Mouse (Mus musculus) forebrain, embryonic 12.5 days (tissue): ENCODE data around the gene Foxp1. TPM values are rescaled to one million over a fixed set of nuclear protein-coding genes. Genes with fewer than 3 reads are reported as not detected.

Experiments
- ATAC-seq: fragments of 200-750 bp; cut with Nextera tagmentation; 2 replicates; pipeline ENCODE4 v1.8.0; 2017; ENCODE audit warnings: moderate TSS enrichment; ENCODE audit not compliant: low FRiP score
- H3K27ac ChIP-seq: fragments of 300-500 bp; sonication (generic); 2 replicates; pipeline ENCODE4 v1.5.1; 2016; ENCODE audit warnings: mild to moderate bottlenecking
- H3K27me3 ChIP-seq: fragments of 300-500 bp; sonication (generic); 2 replicates; pipeline ENCODE4 v1.6.1; 2016; ENCODE audit warnings: mild to moderate bottlenecking
- H3K36me3 ChIP-seq: fragments of 300-500 bp; sonication (generic); replicated peaks from 2 replicates; pipeline ENCODE4 v1.6.1; 2016; ENCODE audit warnings: mild to moderate bottlenecking
- H3K4me1 ChIP-seq: fragments of 300-500 bp; sonication (generic); 2 replicates; pipeline ENCODE4 v1.6.1; 2016
- H3K4me2 ChIP-seq: fragments of 300-500 bp; sonication (generic); 2 replicates; pipeline ENCODE4 v1.6.1; 2016; ENCODE audit warnings: mild to moderate bottlenecking, moderate library complexity
- H3K4me3 ChIP-seq: fragments of 300-500 bp; sonication (generic); replicated peaks from 2 replicates; pipeline ENCODE4 v1.5.1; 2016; ENCODE audit warnings: mild to moderate bottlenecking
- H3K9ac ChIP-seq: fragments of 300-500 bp; sonication (generic); 2 replicates; pipeline ENCODE4 v1.6.1; 2016; ENCODE audit warnings: mild to moderate bottlenecking
- H3K9me3 ChIP-seq: fragments of 300-500 bp; sonication (generic); 2 replicates; pipeline ENCODE4 v1.6.1; 2016
- WGBS: fragments of 180-500 bp; shearing (Covaris S2); methylation state at CpG from one replicate; pipeline ENCODE4 v1.1.7; 2016; 5-methylcytosine and 5-hydroxymethylcytosine counted together
- polyA plus RNA-seq: library from polyadenylated mRNA; unstranded; fragments of >200 nt; fragmentation: Nextera tagmentation; extraction: Ambion mirVana; gene quantifications from 2 replicates; pipeline ENCODE4 v1.2.1, GENCODE M21; 2016

Gene Foxp1
- polyA plus RNA-seq, 1 experiment from 2014 or later, result 77.3 TPM

DNA sequence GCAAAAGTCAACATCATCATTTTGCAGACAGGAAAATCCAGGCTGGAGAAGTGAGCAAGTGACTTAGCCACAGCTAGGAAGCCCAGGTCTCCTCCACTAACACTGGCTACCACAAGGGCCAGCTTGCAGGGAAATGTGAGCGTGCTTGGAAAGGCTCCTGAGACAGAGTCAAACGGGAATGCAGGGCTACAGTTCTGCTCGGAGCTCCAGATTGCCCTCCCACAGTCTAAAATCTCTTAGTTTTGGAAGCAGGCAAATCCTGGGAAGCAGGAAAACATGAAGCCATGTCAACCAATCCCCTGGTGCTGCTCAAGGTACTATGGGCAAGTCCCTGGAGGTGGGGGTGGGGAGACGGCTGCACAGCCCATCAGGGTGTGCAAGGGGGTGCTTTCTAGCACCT, 75.1 kb downstream of the Foxp1 start:
- no peak for ATAC-seq
- 88% methylated on average over 4 of the region's 4 CpGs for WGBS
- no peak overlapping the region for H3K27ac ChIP-seq
- no peak overlapping the region for H3K9ac ChIP-seq
- H3K4me2 ChIP-seq, result no peak overlapping the region
- peaks cover 15% of the 10 kb centered on the region for H3K4me1 ChIP-seq
- H3K27me3 ChIP-seq, result no peaks in the 10 kb centered on the region
- H3K9me3 ChIP-seq, result no peaks in the 10 kb centered on the region
- H3K36me3 ChIP-seq, result no peaks in the 10 kb centered on the region; the same call in 1 of the 2 replicates
- H3K4me3 ChIP-seq, result no peak overlapping the region

DNA sequence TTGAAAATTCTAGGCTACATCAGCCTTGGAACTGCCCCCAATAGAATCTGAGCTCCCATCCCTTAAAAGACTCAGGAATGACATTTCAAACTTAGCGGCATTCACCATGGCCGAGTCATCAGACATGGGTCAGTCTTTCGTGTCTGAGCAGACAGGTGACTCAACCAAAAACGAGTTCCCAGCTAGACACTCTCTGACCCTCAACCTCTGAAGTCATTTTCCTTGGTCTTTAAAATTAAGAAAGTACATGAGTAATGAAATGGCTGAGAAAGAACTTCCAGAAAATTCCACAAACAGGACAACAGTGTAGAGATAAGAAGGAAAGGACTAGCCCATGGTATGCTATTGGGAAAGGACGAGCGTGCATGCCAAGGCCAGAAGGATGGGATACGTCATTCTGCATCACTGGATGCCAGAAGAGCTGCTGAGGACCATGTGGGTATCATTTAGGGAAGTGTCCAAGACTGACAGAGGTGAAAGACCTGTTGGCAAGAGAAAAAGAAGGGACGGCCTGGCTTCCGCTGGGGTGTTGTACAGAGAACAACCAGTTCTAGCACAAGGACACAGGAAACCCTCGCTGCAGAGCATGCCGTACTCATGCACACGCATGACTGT, 75.6 kb downstream of the Foxp1 start:
- no peak overlapping the region for H3K27ac ChIP-seq
- ATAC-seq, result no peak
- 93% methylated on average over 12 of the region's 12 CpGs for WGBS

DNA sequence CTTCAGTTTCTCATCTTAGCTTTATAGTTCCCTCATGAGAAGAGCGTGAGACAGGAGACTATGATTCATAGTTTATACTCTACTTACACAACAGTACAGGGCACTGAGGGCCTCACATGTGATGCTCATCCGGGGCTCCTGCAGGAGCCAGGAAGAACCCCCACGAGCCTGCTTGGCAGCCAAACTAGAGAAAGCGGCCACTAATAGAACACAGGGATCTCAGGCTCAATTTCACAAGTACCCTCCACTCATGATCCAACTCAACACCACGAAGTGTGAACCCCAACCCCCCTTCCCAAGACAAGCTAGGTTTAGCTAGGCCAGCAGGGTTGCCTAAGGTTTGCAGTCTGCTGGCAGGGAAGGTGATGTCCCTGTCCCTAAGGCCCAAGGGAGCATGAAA, 79.1 kb downstream of the Foxp1 start:
- H3K4me2 ChIP-seq, result no peak overlapping the region
- no peaks in the 10 kb centered on the region for H3K9me3 ChIP-seq
- H3K4me3 ChIP-seq, result no peak overlapping the region
- H3K27ac ChIP-seq, result no peak overlapping the region
- WGBS, result 81% methylated on average over 5 of the region's 5 CpGs
- H3K36me3 ChIP-seq, result no peaks in the 10 kb centered on the region; the same call in 1 of the 2 replicates
- H3K9ac ChIP-seq, result no peak overlapping the region
- no peaks in the 10 kb centered on the region for H3K27me3 ChIP-seq
- H3K4me1 ChIP-seq, result peaks cover 26% of the 10 kb centered on the region
- ATAC-seq, result no peak

More for the DNA sequence above, 75.6 kb downstream of the Foxp1 start:
- Histone ChIP-seq H3K4me3 (no peak overlapping the region), H3K36me3 (no peaks in the 10 kb centered on the region; the same call in 1 of the 2 replicates), H3K4me1 (peaks cover 12% of the 10 kb centered on the region), H3K27me3 (no peaks in the 10 kb centered on the region), H3K9me3 (no peaks in the 10 kb centered on the region), H3K4me2 (no peak overlapping the region), H3K9ac (no peak overlapping the region)

DNA sequence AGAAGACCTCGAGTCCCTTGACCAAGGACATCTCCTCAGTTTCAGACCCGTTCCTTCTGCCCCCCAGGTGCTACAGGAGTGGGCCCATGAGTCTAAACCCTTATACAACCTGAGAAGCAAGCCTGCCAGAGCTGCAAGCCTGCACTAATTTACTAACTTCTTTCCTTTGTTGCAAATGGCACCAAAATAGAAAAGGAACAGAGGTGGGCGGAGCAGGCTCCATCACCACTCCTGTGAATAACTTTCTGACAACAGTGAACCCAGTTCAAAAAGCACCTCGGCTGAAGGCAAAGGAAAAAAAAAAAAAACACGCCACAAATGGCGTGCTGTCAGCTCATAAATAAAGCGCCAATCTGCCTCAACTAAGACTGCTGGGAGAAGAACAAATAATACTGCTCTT, 81.4 kb downstream of the Foxp1 start:
- H3K9me3 ChIP-seq, result no peaks in the 10 kb centered on the region
- no peak overlapping the region for H3K4me2 ChIP-seq
- H3K27me3 ChIP-seq, result no peaks in the 10 kb centered on the region
- H3K4me1 ChIP-seq, result peaks cover 35% of the 10 kb centered on the region
- no peak for ATAC-seq
- no peak overlapping the region for H3K27ac ChIP-seq
- WGBS, result 48% methylated on average over 7 of the region's 7 CpGs
- H3K4me3 ChIP-seq, result no peak overlapping the region
- no peaks in the 10 kb centered on the region for H3K36me3 ChIP-seq
- H3K9ac ChIP-seq, result no peak overlapping the region

DNA sequence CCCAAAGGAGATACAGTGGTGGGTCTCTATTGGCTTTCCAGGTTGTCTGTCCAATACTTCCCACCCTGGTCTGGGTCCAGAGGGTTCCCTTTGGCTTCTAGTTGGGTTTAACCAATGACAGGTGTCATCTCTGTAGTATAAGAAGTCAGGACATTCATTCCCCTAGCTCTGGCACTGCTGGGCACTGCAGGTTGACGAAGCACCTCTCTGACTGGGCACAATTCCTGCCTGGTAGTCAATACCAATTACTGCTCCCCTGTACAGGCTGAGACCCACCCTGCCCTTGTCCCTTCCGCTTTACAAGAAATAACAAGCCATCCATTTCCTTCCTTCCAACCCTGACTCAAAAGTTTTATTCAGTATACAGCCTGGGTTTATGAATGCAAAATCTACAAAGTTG, 81.9 kb downstream of the Foxp1 start:
- Histone ChIP-seq H3K27ac (peak overlapping the region; percentile 63), H3K36me3 (no peaks in the 10 kb centered on the region), H3K9ac (no peak overlapping the region), H3K27me3 (no peaks in the 10 kb centered on the region), H3K4me3 (no peak overlapping the region), H3K4me1 (peaks cover 35% of the 10 kb centered on the region), H3K9me3 (no peaks in the 10 kb centered on the region), H3K4me2 (no peak overlapping the region)
- ATAC-seq, result no peak
- 85% methylated on average over 2 of the region's 2 CpGs for WGBS

DNA sequence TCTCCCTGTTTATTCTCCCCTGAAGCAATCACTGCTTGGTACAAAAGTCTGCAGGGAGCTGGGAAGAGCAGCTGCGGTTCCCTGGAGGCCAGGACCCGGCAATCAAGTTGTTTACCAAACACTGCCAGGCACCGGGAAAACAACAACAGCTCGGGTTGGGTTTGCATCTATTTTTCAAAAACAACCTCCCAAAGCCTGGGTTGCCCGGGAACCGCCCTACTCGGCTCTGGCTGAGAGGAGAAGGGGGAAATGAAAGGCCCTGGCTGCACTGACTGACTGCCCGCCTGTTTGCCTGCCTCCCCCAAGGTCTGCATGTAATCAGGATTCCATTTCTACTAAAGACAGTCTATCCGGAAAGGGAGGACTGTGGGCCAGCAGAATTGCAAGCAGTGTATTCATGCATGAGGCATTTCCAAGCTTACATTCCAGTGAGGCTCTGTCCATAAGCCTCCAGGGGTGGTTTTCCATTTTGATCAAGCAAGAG, 82.6 kb downstream of the Foxp1 start:
- H3K27ac ChIP-seq, result peak overlapping the region; percentile 63
- peak overlapping the region; percentile 36; the same call in 1 of the 2 replicates for H3K9ac ChIP-seq
- peaks cover 4% of the 10 kb centered on the region for H3K36me3 ChIP-seq
- peak; percentile 55 for ATAC-seq
- H3K9me3 ChIP-seq, result no peaks in the 10 kb centered on the region
- H3K4me1 ChIP-seq, result peaks cover 35% of the 10 kb centered on the region
- H3K4me3 ChIP-seq, result no peak overlapping the region
- H3K27me3 ChIP-seq, result no peaks in the 10 kb centered on the region
- WGBS, result 2% methylated on average over 9 of the region's 9 CpGs
- peak overlapping the region; percentile 34 for H3K4me2 ChIP-seq

DNA sequence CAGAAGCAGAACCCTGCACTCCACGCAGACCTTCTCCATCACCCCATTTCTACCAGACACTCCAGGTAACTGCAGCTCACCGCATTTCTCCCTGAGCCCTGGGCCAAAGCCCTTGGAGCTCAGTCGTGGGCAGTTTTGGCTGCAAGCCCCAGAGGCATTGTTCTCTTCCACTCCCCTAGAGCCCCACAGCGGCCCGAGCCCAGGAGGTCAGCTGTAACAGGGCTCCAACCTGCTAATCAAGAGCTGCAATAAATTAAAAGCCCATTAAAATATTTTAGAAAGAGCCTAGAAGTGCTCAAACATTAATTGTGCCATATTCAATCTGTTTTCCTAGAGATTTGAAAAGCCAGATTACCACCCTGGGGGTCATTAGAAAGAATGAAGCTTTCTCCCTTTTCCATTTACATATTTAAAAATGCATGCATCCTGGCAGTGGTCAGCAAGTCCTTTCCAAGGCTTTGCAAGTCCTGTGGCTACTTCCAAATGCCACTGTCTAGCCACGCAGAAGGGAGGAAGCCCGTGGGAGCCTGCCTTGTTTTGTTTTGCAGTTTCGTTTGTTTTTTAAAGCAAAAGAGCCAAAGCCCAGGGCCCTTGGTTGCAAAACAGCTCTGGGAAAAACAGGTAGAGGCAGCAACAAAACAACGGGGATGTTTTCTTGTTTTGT, 83.2 kb downstream of the Foxp1 start:
- Histone ChIP-seq H3K27me3 (no peaks in the 10 kb centered on the region), H3K27ac (peak overlapping the region; percentile 63), H3K36me3 (peaks cover 10% of the 10 kb centered on the region), H3K9me3 (no peaks in the 10 kb centered on the region), H3K4me2 (peak overlapping the region; percentile 34), H3K4me3 (no peak overlapping the region), H3K9ac (0 out of 2 replicates have a peak overlapping the region, but pooled peaks have one; percentile 36), H3K4me1 (peaks cover 35% of the 10 kb centered on the region)
- WGBS, result 3% methylated on average over 9 of the region's 9 CpGs
- peak; percentile 17; the same call in 1 of the 2 replicates for ATAC-seq

DNA sequence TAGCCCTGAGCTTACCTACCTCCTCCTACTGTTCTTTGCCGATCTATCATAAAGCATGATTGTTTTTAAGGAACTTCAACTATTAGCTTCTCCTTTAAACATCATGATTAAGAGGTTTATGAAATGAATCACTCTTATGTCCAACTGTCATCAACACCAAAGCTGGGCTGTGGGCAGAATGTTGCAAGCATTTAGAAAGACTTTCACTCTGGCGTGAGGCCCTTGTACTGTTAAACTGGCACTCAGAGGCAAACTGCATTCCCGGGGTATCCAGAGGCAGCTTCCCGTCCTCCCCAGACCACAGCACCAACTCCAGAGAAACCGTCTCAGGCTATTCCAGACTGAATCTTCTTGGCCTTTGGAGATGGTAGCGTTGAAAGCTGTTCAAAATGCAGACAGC, 86.2 kb downstream of the Foxp1 start:
- WGBS, result 90% methylated on average over 6 of the region's 6 CpGs

DNA sequence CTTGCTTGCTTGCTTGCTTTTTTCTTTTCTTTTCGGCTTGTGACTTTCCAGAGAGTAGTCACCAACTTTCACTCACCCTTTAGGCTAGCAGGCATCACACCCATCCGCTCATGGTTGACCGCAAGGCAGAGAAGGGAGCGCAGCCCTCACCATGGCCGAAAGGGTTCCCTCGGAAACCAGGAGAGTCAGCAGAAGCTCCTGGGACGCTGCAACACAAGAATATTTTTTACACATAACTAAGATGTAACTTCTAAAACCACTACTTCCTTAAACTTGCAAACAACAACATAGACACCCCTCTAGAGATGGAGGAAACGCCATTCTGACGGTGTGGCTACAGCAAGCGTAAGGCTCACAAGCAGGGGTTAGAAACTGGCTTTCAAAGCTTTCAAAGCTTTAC, 87.4 kb downstream of the Foxp1 start:
- Histone ChIP-seq H3K4me1 (peaks cover 25% of the 10 kb centered on the region), H3K36me3 (peaks cover 12% of the 10 kb centered on the region), H3K4me3 (no peak overlapping the region), H3K9me3 (no peaks in the 10 kb centered on the region), H3K27ac (no peak overlapping the region), H3K4me2 (no peak overlapping the region), H3K9ac (no peak overlapping the region), H3K27me3 (no peaks in the 10 kb centered on the region)
- WGBS, result 96% methylated on average over 10 of the region's 10 CpGs
- no peak for ATAC-seq

More for the DNA sequence above, 86.2 kb downstream of the Foxp1 start:
- peaks cover 35% of the 10 kb centered on the region for H3K4me1 ChIP-seq
- H3K36me3 ChIP-seq, result peaks cover 12% of the 10 kb centered on the region
- H3K4me3 ChIP-seq, result no peak overlapping the region
- H3K4me2 ChIP-seq, result no peak overlapping the region
- H3K9me3 ChIP-seq, result no peaks in the 10 kb centered on the region
- no peak for ATAC-seq
- H3K27me3 ChIP-seq, result no peaks in the 10 kb centered on the region
- no peak overlapping the region for H3K9ac ChIP-seq
- H3K27ac ChIP-seq, result no peak overlapping the region

DNA sequence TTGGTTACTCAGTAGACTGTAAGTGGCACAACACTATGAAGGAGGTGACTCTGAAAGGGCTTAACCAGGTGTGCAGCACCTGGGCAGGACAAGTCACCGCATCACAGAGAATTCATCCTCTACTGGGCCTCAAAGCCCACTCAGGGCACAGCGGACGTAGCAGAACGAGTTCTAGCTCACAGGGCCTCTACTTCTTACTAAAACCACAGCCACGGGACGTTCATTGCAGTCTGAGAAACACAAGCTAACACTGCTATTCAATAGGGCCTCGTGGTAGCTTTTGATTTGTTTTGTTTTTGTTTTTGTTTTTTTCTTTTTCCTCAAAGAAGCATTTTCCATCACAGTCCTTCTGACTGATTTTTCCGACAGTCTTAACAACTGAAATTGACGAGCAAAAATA, 89.5 kb downstream of the Foxp1 start:
- no peak for ATAC-seq
- no peak overlapping the region for H3K27ac ChIP-seq
- no peak overlapping the region for H3K4me2 ChIP-seq
- H3K9me3 ChIP-seq, result no peaks in the 10 kb centered on the region
- peaks cover 4% of the 10 kb centered on the region for H3K4me1 ChIP-seq
- 93% methylated on average over 9 of the region's 9 CpGs for WGBS
- H3K4me3 ChIP-seq, result no peak overlapping the region
- H3K9ac ChIP-seq, result no peak overlapping the region
- peaks cover 12% of the 10 kb centered on the region for H3K36me3 ChIP-seq
- H3K27me3 ChIP-seq, result no peaks in the 10 kb centered on the region

DNA sequence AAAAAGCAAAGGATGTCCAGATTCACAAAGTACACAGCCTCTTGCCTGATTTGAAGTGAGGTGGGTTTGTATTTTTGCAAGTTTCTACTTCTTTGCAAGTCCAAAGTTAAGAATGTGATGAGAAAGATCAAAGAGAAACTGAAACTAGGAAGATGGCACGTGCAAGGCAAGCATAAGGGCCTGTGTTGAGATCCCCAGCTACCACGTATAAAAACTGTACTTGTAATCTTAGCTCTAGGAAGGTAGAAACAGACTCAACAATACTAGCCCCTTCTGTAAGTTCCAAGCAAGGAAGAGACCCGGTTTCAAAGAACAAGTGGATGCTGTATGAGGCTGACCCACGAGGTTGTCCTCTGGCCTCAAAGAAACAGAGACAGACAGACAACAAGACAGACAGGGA, 90.6 kb downstream of the Foxp1 start:
- Histone ChIP-seq H3K4me1 (no peaks in the 10 kb centered on the region), H3K36me3 (peaks cover 12% of the 10 kb centered on the region), H3K9ac (no peak overlapping the region), H3K27me3 (no peaks in the 10 kb centered on the region), H3K4me2 (no peak overlapping the region), H3K9me3 (no peaks in the 10 kb centered on the region), H3K4me3 (no peak overlapping the region), H3K27ac (no peak overlapping the region)
- WGBS, result 80% methylated on average over 4 of the region's 4 CpGs
- no peak for ATAC-seq

DNA sequence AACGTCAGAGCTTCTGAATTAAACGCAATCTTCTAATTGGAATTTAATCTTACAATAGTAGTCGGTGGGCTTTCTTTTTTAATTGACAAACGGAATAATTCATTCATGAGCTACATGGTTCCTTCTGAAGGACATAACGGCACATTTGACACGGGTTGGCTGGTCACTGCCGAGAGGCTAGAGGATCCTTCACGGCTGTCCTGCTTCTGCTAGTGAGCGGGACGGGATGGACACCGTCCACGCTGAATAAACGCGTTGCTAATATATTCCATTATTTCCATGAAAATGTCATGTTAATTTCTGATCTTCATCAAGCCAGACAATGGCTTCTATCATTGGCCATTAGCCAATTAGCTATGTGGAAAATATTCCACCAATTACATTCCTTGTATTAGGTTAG, 92.0 kb downstream of the Foxp1 start:
- Histone ChIP-seq H3K9me3 (no peaks in the 10 kb centered on the region), H3K4me2 (no peak overlapping the region), H3K4me1 (no peaks in the 10 kb centered on the region), H3K27ac (no peak overlapping the region), H3K36me3 (peaks cover 12% of the 10 kb centered on the region), H3K27me3 (no peaks in the 10 kb centered on the region), H3K4me3 (no peak overlapping the region), H3K9ac (no peak overlapping the region)
- 80% methylated on average over 14 of the region's 14 CpGs for WGBS
- no peak for ATAC-seq
